Mouse (Mus musculus) neural tube, embryonic 14.5 days (tissue): ENCODE data around the gene Carnmt1. TPM values are rescaled to one million over a fixed set of nuclear protein-coding genes. Genes with fewer than 3 reads are reported as not detected.

ENCODE experiments used
- ATAC-seq: fragments of 200-750 bp; cut with Nextera tagmentation; 2 replicates; pipeline ENCODE4 v1.8.0; 2017; ENCODE audit warnings: low read depth, mild to moderate bottlenecking, moderate TSS enrichment, moderate library complexity
- H3K27ac ChIP-seq: fragments of 300-500 bp; sonication (generic); 2 replicates; pipeline ENCODE4 v1.5.1; 2014; ENCODE audit warnings: low read depth, mild to moderate bottlenecking, control low read depth, low read length, moderate library complexity, mixed read lengths
- H3K27me3 ChIP-seq: fragments of 300-500 bp; sonication (generic); 2 replicates; pipeline ENCODE4 v1.6.1; 2014; ENCODE audit warnings: low read length; ENCODE audit not compliant: control insufficient read depth, insufficient read depth
- H3K36me3 ChIP-seq: fragments of 300-500 bp; sonication (generic); 2 replicates; pipeline ENCODE4 v1.6.1; 2014; ENCODE audit warnings: low read length, mixed read lengths; ENCODE audit not compliant: control insufficient read depth, insufficient read depth
- H3K4me1 ChIP-seq: fragments of 300-500 bp; sonication (generic); 2 replicates; pipeline ENCODE4 v1.6.1; 2014; ENCODE audit warnings: low read length; ENCODE audit not compliant: control insufficient read depth, insufficient read depth
- H3K4me2 ChIP-seq: fragments of 300-500 bp; sonication (generic); 2 replicates; pipeline ENCODE4 v1.6.1; 2014; ENCODE audit warnings: mild to moderate bottlenecking, low read depth, low read length, control low read depth
- H3K4me3 ChIP-seq: fragments of 300-500 bp; sonication (generic); 2 replicates; pipeline ENCODE4 v1.5.1; 2014; ENCODE audit warnings: low read depth, low read length, control low read depth, mixed read lengths
- H3K9ac ChIP-seq: fragments of 300-500 bp; sonication (generic); replicated peaks from 2 replicates; pipeline ENCODE4 v1.6.1; 2014; ENCODE audit warnings: low read depth, mild to moderate bottlenecking, control low read depth, low read length, mixed read lengths
- H3K9me3 ChIP-seq: fragments of 300-500 bp; sonication (generic); 2 replicates; pipeline ENCODE4 v1.6.1; 2016; ENCODE audit warnings: low read length; ENCODE audit not compliant: control insufficient read depth
- WGBS: fragments of 180-500 bp; shearing (Covaris S2); extraction: QIAGEN DNeasy Blood & Tissue Kit; methylation state at CpG from one replicate; pipeline ENCODE4 v1.1.7; 2014; 5-methylcytosine and 5-hydroxymethylcytosine counted together
- polyA plus RNA-seq: library from polyadenylated mRNA; unstranded; fragments of >200 nt; fragmentation: Nextera tagmentation; extraction: Ambion mirVana; gene quantifications from 2 replicates; pipeline ENCODE4 v1.2.1, GENCODE M21; 2014

Carnmt1 gene
- polyA plus RNA-seq, 1 experiment from 2014 or later, result 11.2 TPM

DNA sequence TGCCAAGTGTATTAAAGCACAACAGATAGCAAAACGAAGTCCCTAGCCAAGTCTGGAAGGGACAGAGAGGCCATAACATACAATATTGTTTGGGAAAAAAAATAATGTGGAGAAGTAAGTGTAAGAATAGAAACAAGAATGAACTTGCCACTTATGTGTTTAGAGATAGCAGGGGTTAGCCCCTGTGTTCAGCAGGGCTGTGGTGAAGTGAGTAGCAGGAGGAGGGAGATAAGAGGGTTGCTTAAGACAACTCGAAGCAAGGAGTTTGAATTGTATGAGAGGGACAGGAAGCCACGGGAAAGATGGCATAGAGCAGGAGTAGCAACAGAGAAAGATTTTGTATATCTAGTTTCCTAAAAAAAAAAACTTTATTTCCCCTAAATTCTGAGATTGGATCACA is 21.6 kb downstream of the Carnmt1 start:
- H3K4me3 ChIP-seq, result no peak overlapping the region
- H3K27ac ChIP-seq, result no peak overlapping the region
- H3K9ac ChIP-seq, result no peak overlapping the region
- 94% methylated on average over 3 of the region's 3 CpGs for WGBS
- ATAC-seq, result no peak
- H3K27me3 ChIP-seq, result no peaks in the 10 kb centered on the region
- H3K36me3 ChIP-seq, result peaks cover 4% of the 10 kb centered on the region; the same call in 1 of the 2 replicates
- H3K4me2 ChIP-seq, result no peak overlapping the region
- no peaks in the 10 kb centered on the region for H3K4me1 ChIP-seq
- H3K9me3 ChIP-seq, result no peaks in the 10 kb centered on the region

DNA sequence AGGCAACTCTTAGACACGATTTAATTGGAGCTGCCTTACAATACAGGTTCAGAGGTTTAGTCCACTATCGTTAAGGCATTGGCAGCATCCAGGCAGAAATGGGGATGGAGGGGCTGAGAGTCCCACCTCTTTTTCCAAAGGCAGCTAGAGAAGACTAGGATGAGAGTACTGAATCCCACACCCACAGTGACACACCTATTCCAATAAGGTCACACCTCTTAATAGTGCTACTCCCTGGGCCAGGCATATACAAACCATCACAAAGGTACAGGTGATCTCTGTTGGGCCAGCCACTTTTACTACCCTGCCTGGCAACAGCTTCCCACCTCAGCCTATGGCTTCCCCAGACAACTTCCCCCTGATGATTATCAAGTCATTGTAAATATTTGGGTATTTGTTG is 22.2 kb downstream of the Carnmt1 start:
- WGBS, result 97% methylated on average over 2 of the region's 2 CpGs
- ATAC-seq, result no peak
- no peak overlapping the region for H3K27ac ChIP-seq
- peaks cover 4% of the 10 kb centered on the region; the same call in 1 of the 2 replicates for H3K36me3 ChIP-seq
- H3K4me2 ChIP-seq, result no peak overlapping the region
- H3K9me3 ChIP-seq, result no peaks in the 10 kb centered on the region
- no peaks in the 10 kb centered on the region for H3K27me3 ChIP-seq
- no peaks in the 10 kb centered on the region for H3K4me1 ChIP-seq
- no peak overlapping the region for H3K4me3 ChIP-seq
- no peak overlapping the region for H3K9ac ChIP-seq

DNA sequence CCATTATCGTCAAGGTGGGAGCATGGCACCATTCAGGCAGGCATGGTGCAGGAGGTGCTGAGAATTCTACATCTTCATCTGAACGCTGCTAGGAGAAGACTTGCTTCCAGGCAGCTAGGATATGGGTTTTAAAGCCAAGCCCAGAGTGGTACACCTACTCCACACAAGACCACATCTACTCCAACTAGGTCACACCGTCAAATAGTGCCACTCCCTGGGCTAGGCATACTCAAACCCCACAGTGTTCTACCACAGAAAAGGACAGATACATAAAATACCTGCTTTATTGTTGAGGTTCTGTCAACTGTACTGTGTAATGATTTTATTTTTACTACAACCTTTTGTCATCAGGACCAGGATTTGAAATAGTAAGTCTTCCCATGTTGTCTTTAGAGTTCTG is 24.6 kb downstream of the Carnmt1 start:
- H3K9ac ChIP-seq, result no peak overlapping the region
- H3K36me3 ChIP-seq, result peaks cover 4% of the 10 kb centered on the region; the same call in 1 of the 2 replicates
- no peak overlapping the region for H3K4me2 ChIP-seq
- no peak for ATAC-seq
- H3K27me3 ChIP-seq, result no peaks in the 10 kb centered on the region
- no peaks in the 10 kb centered on the region for H3K4me1 ChIP-seq
- no peak overlapping the region for H3K27ac ChIP-seq
- WGBS, result 97% methylated on average over 3 of the region's 3 CpGs
- H3K4me3 ChIP-seq, result no peak overlapping the region
- H3K9me3 ChIP-seq, result no peaks in the 10 kb centered on the region

DNA sequence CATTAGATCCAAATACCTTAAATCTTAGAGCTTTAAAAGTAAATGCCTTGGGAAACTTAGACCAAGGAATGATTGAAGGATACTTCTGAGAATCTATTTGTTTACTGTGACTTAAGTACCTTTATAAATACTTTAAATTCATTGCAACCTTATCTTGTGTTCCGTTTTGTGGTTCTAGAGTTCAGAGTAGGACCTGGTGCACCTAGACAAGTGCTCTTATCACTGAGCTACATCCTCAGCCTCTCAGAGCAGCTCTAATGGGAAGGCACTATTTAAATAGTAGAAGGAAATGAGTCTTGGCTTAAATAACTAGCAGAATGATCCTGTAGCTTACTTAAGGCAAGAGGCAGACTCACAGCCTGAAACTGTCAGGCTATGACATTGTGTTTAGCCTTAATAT is 25.0 kb downstream of the Carnmt1 start:
- H3K4me2 ChIP-seq, result no peak overlapping the region
- WGBS, result 92% methylated on average over 1 of the region's 1 CpGs
- no peak for ATAC-seq

DNA sequence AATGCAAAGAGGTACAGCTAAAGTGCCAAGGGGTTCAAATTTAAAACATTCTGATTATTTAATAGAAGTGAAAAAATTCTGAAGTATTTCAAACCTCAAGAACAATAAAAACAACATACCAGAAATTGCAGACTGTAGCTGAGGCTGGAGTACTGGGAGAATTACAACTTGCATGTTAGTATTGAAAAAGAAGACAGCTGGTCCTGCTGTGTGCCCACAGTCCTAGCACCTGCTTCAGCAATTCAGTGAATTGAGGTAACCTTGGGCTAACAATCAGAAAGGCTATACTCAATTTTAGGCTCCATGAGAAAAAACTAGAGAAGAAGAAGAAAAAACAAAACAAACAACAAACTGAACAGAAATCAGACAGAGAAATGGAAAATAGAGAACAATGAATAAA is 37.5 kb downstream of the Carnmt1 start:
- no peaks in the 10 kb centered on the region for H3K9me3 ChIP-seq
- no peak overlapping the region for H3K4me3 ChIP-seq
- no peak overlapping the region for H3K9ac ChIP-seq
- H3K4me2 ChIP-seq, result no peak overlapping the region
- no peak for ATAC-seq
- no peaks in the 10 kb centered on the region for H3K36me3 ChIP-seq
- no peak overlapping the region for H3K27ac ChIP-seq
- no peaks in the 10 kb centered on the region for H3K27me3 ChIP-seq
- no peaks in the 10 kb centered on the region for H3K4me1 ChIP-seq

More for the DNA sequence above, 25.0 kb downstream of the Carnmt1 start:
- H3K27ac ChIP-seq, result no peak overlapping the region
- H3K9me3 ChIP-seq, result no peaks in the 10 kb centered on the region
- no peak overlapping the region for H3K4me3 ChIP-seq
- H3K36me3 ChIP-seq, result peaks cover 4% of the 10 kb centered on the region; the same call in 1 of the 2 replicates
- H3K27me3 ChIP-seq, result no peaks in the 10 kb centered on the region
- no peak overlapping the region for H3K9ac ChIP-seq
- no peaks in the 10 kb centered on the region for H3K4me1 ChIP-seq

DNA sequence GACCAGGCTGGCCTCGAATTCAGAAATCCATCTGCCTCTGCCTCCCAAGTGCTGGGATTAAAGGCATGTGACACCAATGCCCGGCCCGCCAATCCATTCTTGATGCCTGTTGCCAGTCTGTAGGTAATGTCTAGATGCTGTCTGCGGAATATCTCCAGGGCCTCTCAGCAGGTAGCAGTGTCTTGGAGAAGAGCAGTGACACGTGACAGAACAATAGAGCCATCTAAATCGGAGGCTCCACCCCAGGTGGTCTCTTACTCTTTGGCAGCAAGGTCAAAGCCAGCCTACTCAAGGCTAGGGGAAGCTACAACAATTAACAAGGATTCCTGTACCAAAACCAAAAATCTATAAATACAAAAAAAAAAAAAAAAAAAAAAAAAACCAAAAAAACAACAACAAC is 40.3 kb downstream of the Carnmt1 start:
- WGBS, result 54% methylated on average over 6 of the region's 6 CpGs
- Histone ChIP-seq H3K9ac (no peak overlapping the region), H3K27me3 (no peaks in the 10 kb centered on the region), H3K36me3 (no peaks in the 10 kb centered on the region), H3K4me3 (no peak overlapping the region), H3K27ac (no peak overlapping the region), H3K9me3 (no peaks in the 10 kb centered on the region), H3K4me2 (no peak overlapping the region), H3K4me1 (peaks cover 10% of the 10 kb centered on the region; the same call in 1 of the 2 replicates)
- ATAC-seq, result no peak

DNA sequence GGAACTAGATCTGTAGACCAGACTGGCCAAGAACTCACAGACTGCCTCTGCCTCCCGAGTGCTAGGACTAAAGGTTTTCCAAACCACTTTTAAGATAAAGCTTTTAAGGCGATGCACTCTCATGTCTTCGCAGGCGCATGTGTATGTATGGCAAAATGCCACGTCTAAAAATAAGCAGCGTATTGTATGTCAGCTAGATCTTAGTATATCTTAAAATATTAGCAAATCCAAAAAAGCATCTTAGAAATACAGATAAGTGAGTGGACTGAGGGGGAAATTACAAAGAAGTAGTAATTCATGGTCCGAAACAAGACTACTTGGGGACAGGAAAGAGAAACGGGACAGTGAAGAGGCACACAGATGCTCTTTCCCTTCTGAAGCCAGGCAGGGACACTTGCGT is 41.0 kb downstream of the Carnmt1 start:
- Histone ChIP-seq H3K36me3 (no peaks in the 10 kb centered on the region), H3K4me3 (no peak overlapping the region), H3K4me1 (peaks cover 10% of the 10 kb centered on the region; the same call in 1 of the 2 replicates), H3K4me2 (no peak overlapping the region), H3K9me3 (no peaks in the 10 kb centered on the region), H3K27ac (no peak overlapping the region), H3K9ac (no peak overlapping the region), H3K27me3 (no peaks in the 10 kb centered on the region)
- 92% methylated on average over 9 of the region's 9 CpGs for WGBS
- ATAC-seq, result no peak

DNA sequence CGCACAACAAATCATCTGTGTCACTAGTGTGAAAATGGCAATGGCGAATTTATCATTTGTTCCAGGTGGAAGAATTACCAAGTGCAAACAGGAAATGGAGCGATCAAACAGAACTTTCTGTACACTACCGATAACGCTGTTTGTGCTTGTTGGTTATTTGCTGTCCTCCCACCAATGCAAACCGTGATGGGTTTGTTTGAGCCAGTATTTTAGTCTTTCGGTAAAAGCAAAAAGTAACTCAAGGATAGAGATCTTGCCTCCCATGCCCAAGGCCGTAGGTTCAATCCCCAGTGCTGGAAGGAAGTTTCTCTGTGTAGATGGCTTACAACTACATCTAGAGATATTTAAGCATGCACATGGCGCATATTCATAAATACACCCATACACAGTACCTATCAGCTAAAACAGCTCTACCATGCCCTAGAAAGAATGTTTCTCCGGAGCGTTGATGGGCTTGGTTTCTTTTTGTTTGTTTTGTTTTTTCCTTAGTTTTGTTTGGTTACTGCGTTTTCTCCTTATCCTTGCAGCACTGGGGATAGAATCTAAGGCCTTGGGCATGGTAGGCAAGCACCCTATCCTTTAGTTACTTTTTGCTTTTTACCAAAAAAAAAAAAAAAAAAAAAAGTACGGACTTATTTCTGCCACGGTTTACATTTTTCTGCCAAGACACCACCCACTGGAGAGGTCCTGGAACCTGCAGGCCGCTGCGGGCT is 41.7 kb downstream of the Carnmt1 start:
- Histone ChIP-seq H3K4me1 (peaks cover 10% of the 10 kb centered on the region; the same call in 1 of the 2 replicates), H3K4me2 (peak overlapping the region; percentile 47), H3K4me3 (peak overlapping the region; percentile 75), H3K9ac (peak overlapping the region; percentile 78), H3K36me3 (no peaks in the 10 kb centered on the region), H3K9me3 (no peaks in the 10 kb centered on the region), H3K27me3 (no peaks in the 10 kb centered on the region), H3K27ac (peak overlapping the region; percentile 90)
- ATAC-seq, result no peak
- WGBS, result 60% methylated on average over 16 of the region's 16 CpGs

DNA sequence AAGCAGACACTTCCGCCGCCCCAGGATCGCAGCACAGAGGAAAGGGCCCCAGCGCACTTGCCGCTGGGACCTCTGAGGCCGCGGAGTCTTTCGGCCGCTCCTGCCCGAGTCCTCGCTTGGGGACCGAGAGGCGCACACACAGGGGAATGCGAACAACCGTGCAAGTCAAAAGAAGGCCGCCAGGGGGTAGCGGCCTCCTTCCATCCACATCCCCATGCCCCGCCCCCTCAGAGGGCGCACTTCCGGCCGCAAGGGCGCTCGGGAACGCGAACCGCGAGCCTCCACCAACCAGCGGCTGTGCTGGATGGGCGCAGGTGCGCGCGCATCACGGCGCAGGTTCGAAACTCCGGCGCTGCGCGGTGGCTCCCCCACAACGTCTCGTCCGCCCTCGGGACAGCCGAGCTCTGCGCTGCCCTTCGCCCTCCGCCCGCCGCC is 42.3 kb downstream of the Carnmt1 start, which contains the start of gene D030056L22Rik:
Gene D030056L22Rik, plus strand, starts transcription at position 328 of the 435 bp plus-strand sequence.
- H3K9me3 ChIP-seq, result no peaks in the 10 kb centered on the region
- H3K27me3 ChIP-seq, result no peaks in the 10 kb centered on the region
- H3K4me3 ChIP-seq, result peak within 1 kb of the TSS; percentile 75
- ATAC-seq, result peak; percentile 99
- H3K36me3 ChIP-seq, result no peaks in the 10 kb centered on the region
- peak within 1 kb of the TSS; percentile 90 for H3K27ac ChIP-seq
- H3K4me2 ChIP-seq, result peak within 1 kb of the TSS; percentile 95
- peaks cover 10% of the 10 kb centered on the region; the same call in 1 of the 2 replicates for H3K4me1 ChIP-seq
- H3K9ac ChIP-seq, result peak within 1 kb of the TSS; percentile 78
- 0% methylated on average over 31 of the region's 49 CpGs for WGBS
